Mouse (Mus musculus) bone marrow macrophage, adult 2 months (primary cell): ENCODE measurements around the gene Dnhd1. TPM values are rescaled to one million over a fixed set of nuclear protein-coding genes. Genes with fewer than 3 reads are reported as not detected.
"Not testable (repeated sequence)": the region's sequence is repeated elsewhere in the genome, so short reads cannot be mapped to it uniquely, and the experiment has no call there.

Experiments
- H3K27ac ChIP-seq: 2 replicates; pipeline ENCODE4 v1.5.1; 2012; ENCODE audit warnings: low read depth, low read length; ENCODE audit not compliant: insufficient read depth
- H3K4me1 ChIP-seq: 2 replicates; pipeline ENCODE4 v1.6.1; 2012; ENCODE audit warnings: low read length; ENCODE audit not compliant: control insufficient read depth, insufficient read depth
- H3K4me3 ChIP-seq: 2 replicates; pipeline ENCODE4 v1.5.1; 2012; ENCODE audit warnings: mild to moderate bottlenecking, low read length, moderate library complexity; ENCODE audit not compliant: insufficient read depth
- CTCF ChIP-seq: IDR thresholded peaks from 2 replicates; pipeline ENCODE4 v1.5.1; 2012; ENCODE audit warnings: low read depth, mild to moderate bottlenecking, low read length, moderate library complexity
- POLR2A ChIP-seq: IDR thresholded peaks from 2 replicates; pipeline ENCODE4 v1.6.1; 2012; ENCODE audit warnings: mild to moderate bottlenecking, low read depth, low read length, borderline replicate concordance
- polyA plus RNA-seq: library from polyadenylated mRNA; stranded (reverse); fragments of >200 nt; gene quantifications from 2 replicates; pipeline ENCODE4 v1.2.4, GENCODE M21; 2012; ENCODE audit not compliant: missing spikeins, insufficient read depth, insufficient read length

Gene Dnhd1
- polyA plus RNA-seq, 1 experiment: 3.7 TPM

- no peak overlapping the region for H3K4me3 ChIP-seq
- no peak overlapping the region for H3K27ac ChIP-seq
- no peaks in the 10 kb centered on the region for H3K4me1 ChIP-seq
- TF ChIP-seq CTCF (no peak), POLR2A (no peak)
Measured at GRCm38 (mm10) chr7:105726144-105726979, 75.7 kb downstream of the Dnhd1 start.

- no peaks in the 10 kb centered on the region for H3K4me1 ChIP-seq
- no peak overlapping the region for H3K27ac ChIP-seq
- H3K4me3 ChIP-seq: no peak overlapping the region
- TF ChIP-seq POLR2A: no peak
- no peak for TF ChIP-seq CTCF
Measured at GRCm38 (mm10) chr7:105726980-105727325, 76.3 kb downstream of the Dnhd1 start.

- Histone ChIP-seq H3K4me3 (no peak overlapping the region), H3K4me1 (no peaks in the 10 kb centered on the region), H3K27ac (no peak overlapping the region)
- TF ChIP-seq CTCF (no peak), POLR2A (no peak)
Measured at GRCm38 (mm10) chr7:105728701-105729428, 78.2 kb downstream of the Dnhd1 start.

- H3K4me3 ChIP-seq: no peak overlapping the region
- H3K27ac ChIP-seq: no peak overlapping the region
- TF ChIP-seq CTCF (no peak), POLR2A (no peak)
- peaks cover 12% of the 10 kb centered on the region for H3K4me1 ChIP-seq
Measured at GRCm38 (mm10) chr7:105733836-105734235, 83.2 kb downstream of the Dnhd1 start.

- Histone ChIP-seq H3K27ac (no peak overlapping the region), H3K4me1 (peaks cover 17% of the 10 kb centered on the region), H3K4me3 (no peak overlapping the region)
- TF ChIP-seq CTCF: no peak
- no peak for TF ChIP-seq POLR2A
Measured at GRCm38 (mm10) chr7:105734826-105735225, 84.2 kb downstream of the Dnhd1 start.

GRCm38 (mm10) chr7:105735464-105735863 is 84.8 kb downstream of the Dnhd1 start:
- H3K4me3 ChIP-seq: peak overlapping the region; percentile 85
- peaks cover 20% of the 10 kb centered on the region for H3K4me1 ChIP-seq
- H3K27ac ChIP-seq: not testable (repeated sequence)

- peak within 1 kb of the TSS; percentile 70 for H3K27ac ChIP-seq
- H3K4me1 ChIP-seq: peaks cover 20% of the 10 kb centered on the region
- no peak for TF ChIP-seq CTCF
- no peak for TF ChIP-seq POLR2A
- peak within 1 kb of the TSS; percentile 85 for H3K4me3 ChIP-seq
Measured at GRCm38 (mm10) chr7:105736264-105736901, 85.8 kb downstream of the Dnhd1 start, which contains the start of gene Ilk. Ilk (plus strand) TSS chr7:105736592.

- peak within 1 kb of the TSS; percentile 85 for H3K4me3 ChIP-seq
- peaks cover 20% of the 10 kb centered on the region for H3K4me1 ChIP-seq
- peak within 1 kb of the TSS; percentile 70 for H3K27ac ChIP-seq
- TF ChIP-seq POLR2A: no peak
- no peak for TF ChIP-seq CTCF
Measured at GRCm38 (mm10) chr7:105736911-105737521, 86.4 kb downstream of the Dnhd1 start, which contains the start of gene Rrp8. Rrp8 (minus strand) TSS chr7:105737385.

GRCm38 (mm10) chr7:105737648-105738047 is 87.0 kb downstream of the Dnhd1 start:
- Histone ChIP-seq H3K4me1 (peaks cover 20% of the 10 kb centered on the region), H3K27ac (peak overlapping the region; percentile 24; the same call in 1 of the 2 replicates)
- TF ChIP-seq CTCF: no peak
- TF ChIP-seq POLR2A: no peak

More at GRCm38 (mm10) chr7:105737648-105738047, 87.0 kb downstream of the Dnhd1 start:
- peak overlapping the region; percentile 69 for H3K4me3 ChIP-seq
